Mouse (Mus musculus) adrenal gland, adult (tissue): Measurements from ENCODE around the gene Gpr4.
A peak's percentile ranks its signal among the peaks of the same experiment; 100 is the strongest.

Source experiments
- DNase-seq, 2 experiments: peaks; one replicate each; pipeline ENCODE4 v3.0.0; 2022 to 2023; ENCODE audit warnings: low spot score in 1 of 2; ENCODE audit not compliant: inconsistent age in 2 of 2

The Gpr4 gene

DNA sequence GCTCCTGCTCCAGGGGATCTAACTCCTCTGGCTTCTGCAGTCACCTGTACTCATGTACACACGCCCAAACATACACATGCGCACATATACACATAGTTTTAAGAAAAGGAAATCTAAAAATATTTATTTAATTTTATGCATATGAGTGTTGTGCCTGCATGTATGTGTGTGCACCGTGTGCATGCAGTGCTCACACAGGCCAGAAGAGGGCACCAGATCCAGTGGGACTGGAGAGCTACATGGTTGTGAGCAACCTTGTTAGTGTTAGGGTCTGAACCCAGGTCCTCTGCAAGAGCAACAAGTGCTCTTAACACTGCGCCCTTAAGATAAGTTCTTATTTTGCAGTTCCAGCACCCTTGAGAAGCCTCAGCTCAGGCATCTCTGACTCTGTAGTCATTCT lies 17.7 kb upstream of the Gpr4 start:
- DNase-seq, result no peak

DNA sequence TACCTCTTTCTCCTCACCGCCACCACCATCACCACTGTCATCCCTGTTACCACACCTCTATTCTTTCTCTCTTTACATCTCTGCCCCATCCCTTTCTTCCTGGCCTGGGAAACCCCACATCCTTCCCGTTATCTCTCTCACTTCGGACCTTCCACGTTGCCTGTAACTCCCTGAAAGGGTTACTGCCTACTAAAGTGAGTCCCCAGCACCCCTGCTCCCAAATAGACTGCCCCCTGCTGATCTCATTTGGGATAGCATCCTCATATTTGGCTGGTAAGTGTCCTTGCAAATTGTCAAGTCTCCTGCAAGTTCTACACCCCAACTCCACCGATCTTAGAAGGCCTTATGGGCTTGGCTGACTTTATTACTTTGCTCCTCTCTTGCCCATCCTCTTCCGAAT lies 15.7 kb upstream of the Gpr4 start:
- peak; percentile 30 to 80 for DNase-seq

DNA sequence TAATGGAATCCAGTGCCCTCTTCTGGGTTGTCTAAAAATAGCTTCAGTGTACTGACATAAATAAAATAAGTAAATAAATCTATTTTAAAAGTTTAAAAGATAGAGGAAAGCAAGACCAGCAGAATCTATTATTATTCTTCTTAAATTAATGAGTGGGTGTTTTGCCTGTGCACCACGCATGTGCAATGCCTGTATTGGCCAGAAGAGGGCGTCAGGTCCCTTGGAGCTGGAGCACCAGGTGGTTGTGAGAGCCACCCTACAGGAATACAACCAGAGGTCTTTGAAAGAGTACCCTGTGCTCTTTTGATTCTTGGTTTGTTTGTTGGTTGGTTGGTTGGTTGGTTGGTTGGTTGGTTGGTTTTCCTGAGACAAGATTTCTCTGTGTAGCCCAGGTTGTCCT lies 14.4 kb upstream of the Gpr4 start:
- DNase-seq, result peak in 1 of 2 experiments; percentile 68

DNA sequence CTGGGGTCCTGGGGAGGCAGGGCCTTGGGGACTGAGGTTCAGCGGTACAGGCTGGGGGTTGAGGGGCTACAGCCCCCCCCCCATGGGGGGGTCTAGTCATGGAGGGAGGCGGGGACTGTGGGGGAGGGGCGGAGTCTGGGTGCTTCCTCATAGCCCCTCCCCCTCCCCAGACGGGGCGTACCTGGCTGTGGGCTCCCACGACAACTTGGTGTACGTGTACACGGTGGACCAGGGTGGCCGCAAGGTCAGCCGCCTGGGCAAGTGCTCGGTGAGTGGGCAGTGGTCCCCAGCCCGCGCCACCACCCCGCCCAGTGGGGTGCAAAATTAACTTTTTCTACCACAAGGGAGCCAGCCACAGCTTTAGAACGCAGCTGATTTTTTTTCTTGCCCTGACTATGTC lies 10.7 kb upstream of the Gpr4 start:
- DNase-seq, result no peak

DNA sequence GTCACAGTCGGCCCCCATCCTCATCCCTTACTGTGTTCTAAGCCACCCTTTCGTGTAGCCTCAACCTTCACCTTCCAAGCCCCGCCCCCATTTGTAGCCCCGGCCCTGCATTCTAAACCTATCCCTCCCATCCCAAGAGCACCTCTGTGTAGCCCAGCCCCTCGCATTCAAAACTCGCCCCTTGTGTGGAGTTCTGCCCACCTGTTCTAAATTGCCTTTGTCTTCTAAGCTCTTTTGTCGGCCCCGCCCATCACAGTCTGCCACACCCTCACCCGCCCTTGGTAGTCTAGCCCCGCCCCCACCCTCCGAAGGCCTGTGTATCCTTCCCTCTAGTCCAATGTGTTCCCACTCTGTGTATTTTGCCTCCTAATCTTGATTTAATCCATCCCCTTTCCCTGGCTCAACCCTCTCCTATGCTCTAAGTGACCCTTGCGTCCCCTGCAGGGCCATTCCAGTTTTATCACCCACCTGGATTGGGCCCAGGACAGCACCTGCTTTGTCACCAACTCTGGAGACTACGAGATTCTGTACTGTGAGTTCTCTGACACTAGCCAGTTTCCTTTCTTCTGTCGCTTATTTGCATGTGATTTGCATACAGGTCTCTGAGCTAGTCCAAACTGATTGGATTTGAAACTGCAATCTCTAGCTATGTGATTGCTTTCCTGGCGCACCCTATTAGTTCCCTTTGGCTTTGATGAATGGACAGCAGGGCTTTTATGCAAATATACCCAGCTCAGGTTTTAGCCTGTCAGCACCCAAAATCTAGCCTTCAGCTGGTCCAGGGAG lies 10.1 kb upstream of the Gpr4 start:
- DNase-seq, result no peak

DNA sequence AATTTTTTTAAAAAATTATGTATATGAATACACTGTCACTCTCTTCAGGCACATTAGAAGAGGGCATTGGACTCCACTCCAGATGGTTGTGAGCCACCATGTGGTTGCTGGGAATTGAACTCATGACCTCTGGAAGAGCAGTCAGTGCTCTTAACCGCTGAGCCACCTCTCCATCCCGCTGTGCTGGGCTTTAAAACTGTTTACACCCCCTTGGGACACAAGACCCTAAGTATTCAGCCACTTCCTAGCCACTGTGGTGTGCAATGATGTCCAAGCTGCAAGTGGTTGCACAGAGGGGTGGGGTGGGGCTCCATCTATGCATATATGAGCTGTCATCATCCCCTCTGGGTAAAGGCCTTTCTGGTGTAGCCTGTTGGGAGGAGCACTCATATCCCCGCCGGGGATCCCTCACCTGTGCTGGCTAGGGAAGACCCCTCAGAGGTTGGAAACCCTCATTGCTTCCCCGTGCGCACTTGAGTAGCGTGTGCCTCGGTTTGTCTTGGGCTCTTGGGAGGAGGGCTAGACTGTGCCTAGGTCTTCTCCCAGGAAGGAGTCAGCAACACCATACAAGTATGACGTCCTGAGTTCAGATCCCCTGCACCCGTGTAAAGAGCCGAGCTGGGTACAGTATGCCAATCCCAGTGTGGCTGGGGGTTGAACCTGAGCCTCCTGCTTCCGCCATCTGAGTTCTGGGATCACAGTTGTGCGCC lies 4.0 kb upstream of the Gpr4 start:
- peak in 1 of 2 experiments; percentile 36 for DNase-seq

DNA sequence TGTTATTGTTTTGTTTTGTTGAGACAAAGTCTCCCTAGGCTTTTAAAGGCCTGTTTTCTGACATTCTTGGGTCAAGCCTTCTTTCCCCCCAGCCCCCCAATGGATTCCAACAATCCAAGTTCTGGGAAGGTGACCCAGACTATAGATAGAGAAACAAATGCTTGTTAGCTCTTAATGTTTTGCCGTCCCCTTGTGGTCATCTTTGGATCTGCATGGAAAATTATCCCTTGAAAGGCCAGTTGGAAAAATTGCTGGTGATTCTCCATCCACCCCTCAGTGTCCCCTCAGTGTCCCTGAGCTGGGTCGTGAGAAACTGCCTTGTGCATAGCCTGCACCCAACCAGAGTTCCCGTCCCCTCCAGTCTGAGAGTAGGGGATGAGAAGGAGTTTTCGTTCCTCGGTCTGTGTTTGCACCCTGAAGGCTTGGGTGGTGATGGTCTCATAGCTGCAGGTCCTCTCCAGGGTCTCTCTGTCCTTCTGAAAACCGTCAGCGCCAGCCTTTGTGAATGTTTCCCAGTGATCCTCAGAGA lies 3.3 kb upstream of the Gpr4 start:
- DNase-seq, result peak; percentile 59 to 88

DNA sequence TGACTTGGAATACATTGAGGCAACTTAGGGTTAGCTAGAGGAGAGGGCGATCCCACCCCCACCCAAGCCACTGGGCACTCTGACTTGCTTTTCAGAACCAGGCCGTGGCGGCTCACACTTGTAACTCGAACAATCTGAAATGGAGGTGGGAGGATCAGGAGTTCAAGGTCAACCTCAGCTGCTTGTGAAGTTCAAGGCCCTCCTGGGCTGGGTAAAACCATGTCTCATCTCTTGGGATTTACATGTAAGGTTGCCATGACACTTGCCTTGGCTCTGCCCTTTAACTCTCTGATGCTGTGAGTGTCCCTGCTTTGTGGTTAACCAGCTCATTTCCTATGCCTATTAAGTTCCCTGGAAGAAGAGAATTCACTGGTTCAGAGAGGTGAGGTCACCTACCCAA lies 2.8 kb upstream of the Gpr4 start:
- DNase-seq, result peak; percentile 65 to 83

DNA sequence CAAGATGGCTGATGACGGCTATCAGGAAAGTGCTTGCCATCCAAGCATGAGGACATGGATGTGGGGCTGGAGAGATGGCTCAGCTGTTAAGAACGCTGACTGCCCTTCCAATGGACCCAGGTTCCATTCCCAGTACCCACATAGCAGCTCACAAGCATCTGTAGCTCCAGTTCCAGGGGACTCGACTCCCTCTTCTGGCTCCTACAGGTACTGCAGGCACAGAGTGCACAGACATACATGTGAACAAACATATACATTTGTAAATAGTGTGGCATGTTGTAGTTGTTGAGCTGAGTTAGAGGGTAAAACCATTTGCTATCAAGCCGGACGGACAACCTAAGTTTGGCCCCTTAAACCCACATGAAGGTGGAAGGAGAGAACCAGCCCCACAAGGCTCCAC lies 2.3 kb upstream of the Gpr4 start:
- DNase-seq, result peak; percentile 23 to 53

DNA sequence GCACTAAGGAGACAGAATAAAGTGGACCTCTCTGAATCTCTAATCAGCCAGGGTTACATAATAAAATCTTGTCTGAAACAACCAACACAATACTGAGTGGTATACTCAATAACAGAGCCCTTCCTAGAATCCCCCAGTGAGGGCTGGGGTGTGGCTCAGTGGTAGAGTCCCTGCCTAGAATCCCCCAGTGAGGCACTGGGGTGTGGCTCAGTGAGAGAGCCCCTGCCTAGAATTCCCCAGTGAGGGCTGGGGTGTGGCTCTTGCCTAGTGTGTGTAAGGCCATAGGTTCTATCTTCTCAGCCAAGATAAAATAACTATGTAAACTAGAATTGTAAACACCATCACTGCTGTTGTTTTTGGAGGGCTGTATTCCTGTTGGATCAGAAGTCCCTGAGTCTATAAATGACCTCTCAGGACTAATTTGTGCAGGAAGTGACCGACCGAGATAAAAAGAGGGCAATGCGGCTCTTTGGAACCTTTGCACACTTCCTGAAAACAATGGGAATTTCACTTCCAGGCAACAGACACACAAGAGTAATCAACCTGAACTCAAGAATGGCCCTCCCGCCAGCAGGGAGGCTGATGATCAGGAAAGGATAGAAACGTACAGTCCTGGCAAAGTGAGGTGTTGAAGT lies 1.2 kb upstream of the Gpr4 start:
- DNase-seq, result peak in 1 of 2 experiments; percentile 48

DNA sequence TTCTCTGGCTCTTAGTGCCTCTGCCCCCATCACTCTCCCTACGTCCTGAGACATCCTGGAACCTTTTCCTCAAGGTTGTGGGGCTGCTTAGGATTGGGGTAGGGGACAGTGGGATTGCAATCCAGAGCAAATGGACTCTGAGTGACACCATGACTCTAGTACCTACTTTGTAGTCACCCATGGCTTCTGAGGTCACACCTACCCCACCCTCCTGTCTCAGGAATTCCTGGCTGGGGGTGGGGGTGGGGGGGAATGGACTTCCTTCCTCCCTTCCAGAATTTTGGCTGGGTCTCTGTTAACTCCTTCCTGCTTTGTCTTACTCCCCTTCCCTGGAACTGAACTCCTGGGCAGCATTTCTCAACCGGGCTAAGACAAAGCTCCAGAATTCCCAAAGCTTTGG lies 1.0 kb downstream of the Gpr4 start:
- DNase-seq, result peak in 1 of 2 experiments; percentile 57

DNA sequence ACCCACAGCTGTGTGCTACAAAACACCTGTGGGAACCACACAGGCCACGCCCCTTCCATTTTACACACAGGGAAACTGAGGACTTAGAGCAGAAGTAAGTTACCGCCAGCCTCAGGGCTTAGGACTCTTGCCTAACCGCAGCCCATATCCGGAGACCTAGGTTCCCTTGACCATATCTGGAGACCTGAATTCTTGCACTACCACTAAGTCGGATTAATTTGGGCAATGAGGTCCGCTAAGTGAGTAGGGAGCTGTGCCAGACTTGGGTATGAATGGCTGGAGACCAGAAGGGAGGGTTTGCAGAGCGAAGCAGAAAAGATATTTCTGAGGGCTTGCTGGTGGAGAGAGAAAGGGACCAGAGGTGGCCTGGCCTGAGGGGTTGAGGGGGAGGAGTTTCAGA lies 2.0 kb downstream of the Gpr4 start:
- peak in 1 of 2 experiments; percentile 34 for DNase-seq

DNA sequence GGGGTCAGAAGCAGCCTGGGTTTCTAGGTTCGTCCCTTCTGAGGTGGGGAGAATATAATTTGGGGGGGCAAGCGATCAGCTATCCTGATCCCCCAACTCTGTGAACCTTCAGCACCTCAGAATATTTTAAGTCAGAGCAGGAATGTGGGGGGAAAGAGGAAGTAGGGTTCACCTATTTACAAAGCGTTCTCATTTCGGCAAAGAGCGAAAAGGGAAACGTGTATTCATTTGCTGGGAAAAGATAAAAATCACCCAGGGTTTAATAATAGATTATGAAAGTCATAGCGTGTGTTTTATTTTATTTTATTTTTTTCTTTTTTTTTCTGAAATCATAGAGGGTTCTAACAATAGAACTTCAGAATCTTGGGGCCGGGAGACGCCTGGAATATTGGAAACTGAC lies 2.6 kb downstream of the Gpr4 start:
- no peak for DNase-seq

DNA sequence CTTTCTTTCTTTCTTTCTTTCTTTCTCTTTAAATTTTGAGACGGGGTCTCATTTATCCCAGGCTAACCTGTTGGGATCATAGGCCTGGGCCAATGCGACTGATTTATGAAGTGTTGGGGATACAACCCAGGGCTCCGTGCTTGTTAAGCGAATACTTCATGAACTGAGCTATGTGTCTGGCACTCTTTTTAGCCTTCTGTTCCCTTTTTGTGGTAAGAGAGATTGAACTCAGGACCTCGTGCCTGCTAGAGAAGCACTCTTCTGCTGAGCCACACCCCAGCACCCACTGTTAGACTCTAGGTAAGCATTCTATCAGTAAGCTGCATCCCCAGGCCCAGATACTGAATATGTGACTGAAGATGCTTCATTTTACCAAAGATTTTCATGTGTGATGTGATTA lies 5.2 kb downstream of the Gpr4 start:
- DNase-seq, result peak in 1 of 2 experiments; percentile 19

DNA sequence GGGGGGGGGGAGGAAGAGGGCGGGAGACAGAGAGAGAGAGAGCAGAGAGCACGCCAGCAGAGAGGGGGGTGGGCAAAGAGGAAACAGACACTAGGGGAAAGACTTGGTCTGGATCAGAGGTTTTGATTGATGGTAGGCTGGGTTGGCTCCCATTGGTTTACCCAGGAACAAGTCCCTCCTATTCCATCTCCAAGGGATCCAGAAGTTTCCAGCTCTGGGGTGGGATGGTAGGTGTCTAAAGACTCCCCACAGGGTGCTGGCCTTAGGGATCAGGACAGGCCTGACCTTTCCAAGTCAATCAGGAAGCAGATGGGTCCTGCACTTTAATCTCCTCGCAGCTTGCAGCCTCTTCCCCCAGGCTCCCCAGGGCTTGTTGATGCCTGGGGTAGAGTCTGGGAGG lies 5.6 kb downstream of the Gpr4 start:
- peak; percentile 12 to 52 for DNase-seq

DNA sequence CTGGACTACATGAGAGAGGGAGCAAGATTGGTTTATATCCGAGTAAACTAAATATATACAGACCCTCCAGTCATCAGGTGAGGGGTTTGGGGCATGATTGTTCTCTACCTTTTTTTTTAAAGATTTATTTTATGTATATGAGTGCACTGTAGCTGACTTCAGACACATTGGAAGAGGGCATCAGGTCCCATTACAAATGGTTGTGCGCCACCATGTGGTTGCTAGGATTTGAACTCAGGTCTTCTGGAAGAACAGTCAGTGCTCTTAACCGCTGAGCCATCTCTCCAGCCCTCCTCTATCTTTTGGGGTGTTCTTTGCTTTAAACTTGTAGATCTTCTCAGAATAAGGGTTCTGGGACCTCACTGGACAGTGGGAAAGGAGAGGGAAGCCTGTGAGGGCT lies 7.7 kb downstream of the Gpr4 start:
- DNase-seq, result peak in 1 of 2 experiments; percentile 20

DNA sequence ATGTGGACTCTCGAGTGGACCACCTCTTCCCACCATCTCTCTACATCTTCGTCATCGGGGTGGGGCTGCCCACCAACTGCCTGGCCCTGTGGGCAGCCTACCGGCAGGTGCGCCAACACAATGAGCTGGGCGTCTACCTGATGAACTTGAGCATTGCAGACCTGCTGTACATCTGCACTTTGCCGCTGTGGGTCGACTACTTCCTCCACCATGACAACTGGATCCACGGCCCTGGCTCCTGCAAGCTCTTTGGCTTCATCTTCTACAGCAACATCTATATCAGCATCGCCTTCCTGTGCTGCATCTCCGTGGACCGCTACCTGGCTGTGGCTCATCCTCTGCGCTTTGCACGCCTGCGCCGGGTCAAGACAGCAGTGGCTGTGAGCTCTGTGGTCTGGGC lies 9.9 kb downstream of the Gpr4 start:
- DNase-seq, result no peak

DNA sequence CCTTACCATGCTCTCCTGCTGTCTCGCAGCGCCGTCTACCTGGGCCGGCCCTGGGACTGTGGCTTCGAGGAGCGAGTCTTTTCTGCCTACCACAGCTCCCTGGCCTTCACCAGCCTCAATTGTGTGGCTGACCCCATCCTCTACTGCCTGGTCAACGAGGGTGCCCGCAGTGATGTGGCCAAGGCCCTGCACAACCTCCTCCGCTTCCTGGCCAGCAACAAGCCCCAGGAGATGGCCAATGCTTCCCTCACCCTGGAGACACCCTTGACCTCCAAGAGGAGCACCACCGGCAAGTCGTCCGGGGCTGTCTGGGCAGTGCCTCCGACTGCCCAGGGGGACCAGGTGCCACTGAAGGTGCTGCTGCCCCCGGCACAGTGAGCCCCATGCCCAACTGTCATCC lies 10.5 kb downstream of the Gpr4 start:
- no peak for DNase-seq

DNA sequence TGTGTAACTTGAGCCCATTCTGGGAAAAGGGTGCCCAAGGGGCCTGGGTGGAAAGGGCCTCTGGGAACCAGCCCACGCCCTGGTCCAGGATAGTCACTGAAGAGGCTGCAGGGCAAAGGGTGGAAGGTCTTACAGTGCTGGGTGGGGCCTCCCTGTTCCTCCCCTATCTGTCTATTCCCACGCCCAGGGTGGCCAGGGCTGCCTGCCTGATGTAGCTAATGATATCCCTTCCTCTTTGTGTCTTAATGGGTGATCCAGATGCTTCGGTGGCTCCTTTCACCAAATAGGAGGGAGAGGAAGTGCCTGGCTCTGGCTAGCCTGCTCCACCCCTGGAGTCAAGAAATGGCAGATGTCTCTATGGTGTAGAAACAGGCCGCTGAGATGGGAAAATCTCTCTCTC lies 12.6 kb downstream of the Gpr4 start:
- peak; percentile 12 to 29 for DNase-seq

DNA sequence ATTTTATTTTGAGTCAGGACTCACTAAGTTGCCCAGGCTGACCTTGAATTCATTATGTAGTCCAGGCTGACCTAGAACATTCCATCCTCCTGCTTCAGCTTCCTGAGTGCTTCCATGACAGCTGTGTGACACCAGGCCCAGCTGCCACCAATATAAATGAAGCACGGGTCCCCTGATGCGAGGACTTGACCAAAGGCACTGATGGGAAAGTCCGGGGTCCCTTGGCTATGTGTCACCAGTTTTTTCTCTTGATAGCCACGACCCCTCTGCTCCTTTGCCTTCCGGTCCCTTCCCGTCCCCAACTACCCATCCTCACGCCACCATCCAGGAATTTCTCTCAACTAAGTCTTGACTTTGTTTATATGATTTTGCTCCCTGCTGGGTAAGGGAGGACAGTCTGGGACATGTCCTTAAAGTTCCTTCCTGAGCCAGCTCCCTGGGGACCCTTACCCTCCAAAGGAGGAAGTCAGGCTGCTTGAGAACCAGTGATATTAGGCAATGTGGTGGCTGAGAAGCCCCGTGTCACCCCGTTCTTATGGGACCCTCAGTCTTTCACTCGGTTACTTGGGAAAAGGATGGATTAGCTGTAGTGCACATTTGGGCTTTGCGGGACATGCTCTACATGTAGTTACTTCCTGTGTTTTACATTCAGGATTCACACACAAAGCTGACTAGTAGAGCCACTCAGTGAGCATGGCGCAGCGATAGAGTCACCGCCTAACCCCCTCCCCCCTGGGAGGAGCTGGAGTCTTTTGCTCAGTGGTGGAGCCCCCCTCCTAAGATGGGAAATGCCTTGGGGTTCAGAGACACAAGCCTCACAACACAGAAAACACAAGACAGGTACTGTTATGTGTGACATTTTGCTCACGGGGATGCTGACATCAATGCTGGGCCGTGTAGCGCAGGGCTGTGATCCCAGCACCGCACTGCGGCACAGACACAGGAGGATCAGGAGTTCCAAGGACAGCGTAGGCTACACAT lies 14.8 kb downstream of the Gpr4 start:
- DNase-seq, result peak in 1 of 2 experiments; percentile 54
